Mouse (Mus musculus): ENCODE results near the gene Sycn. TPM values are rescaled to one million over a fixed set of nuclear protein-coding genes. Genes with fewer than 3 reads are reported as not detected.

The Sycn gene
- polyA plus RNA-seq, 1 experiment from 2014 or later = 1.3 TPM

GRCm38 (mm10) chr7:28585001-28585400 lies 44.3 kb downstream of the Sycn start:
- WGBS (ENCODE audit: insufficient replicate concordance) = 71% methylated on average over 6 of the region's 6 CpGs
- TF ChIP-seq EP300 (IDR thresholded peaks at IDR 0.05; ENCODE audit: low read depth) (no peak), CTCF (IDR thresholded peaks at IDR 0.05; ENCODE audit: low read depth) (no peak)
- H3K9me3 ChIP-seq (ENCODE audit: low read length) = no peaks in the 10 kb centered on the region
- H3K4me2 ChIP-seq (ENCODE audit: low read depth, low read length) = peak overlapping the region; percentile 4; the same call in 1 of the 2 replicates
- no peak overlapping the region for H3K4me3 ChIP-seq (ENCODE audit: low read depth, low read length)
- peaks cover 68% of the 10 kb centered on the region for H3K4me1 ChIP-seq (ENCODE audit: insufficient read depth)
- peak overlapping the region; percentile 56; the same call in 1 of the 2 replicates for H3K27ac ChIP-seq (ENCODE audit: low read depth)
- H3K9ac ChIP-seq (replicated peaks) = no peak overlapping the region
- peaks cover 3% of the 10 kb centered on the region; the same call in 1 of the 2 replicates for H3K36me3 ChIP-seq (replicated peaks; ENCODE audit: insufficient read depth, low read length)
- ATAC-seq (no peak), DNase-seq (no peak)
- H3K27me3 ChIP-seq (ENCODE audit: insufficient read depth, low read length) = no peaks in the 10 kb centered on the region

- Histone ChIP-seq H3K9me3 (ENCODE audit: low read length) (no peaks in the 10 kb centered on the region), H3K27me3 (ENCODE audit: insufficient read depth, low read length) (no peaks in the 10 kb centered on the region), H3K36me3 (replicated peaks; ENCODE audit: insufficient read depth, low read length) (peaks cover 3% of the 10 kb centered on the region; the same call in 1 of the 2 replicates), H3K4me3 (ENCODE audit: low read depth, low read length) (no peak overlapping the region), H3K9ac (replicated peaks) (no peak overlapping the region), H3K4me1 (ENCODE audit: insufficient read depth) (peaks cover 69% of the 10 kb centered on the region), H3K4me2 (ENCODE audit: low read depth, low read length) (no peak overlapping the region), H3K27ac (ENCODE audit: low read depth) (no peak overlapping the region)
- no peak for ATAC-seq
- peak; percentile 57 for DNase-seq
- WGBS (ENCODE audit: insufficient replicate concordance) = 71% methylated on average over 6 of the region's 6 CpGs
- TF ChIP-seq EP300 (IDR thresholded peaks at IDR 0.05; ENCODE audit: low read depth) (no peak), CTCF (IDR thresholded peaks at IDR 0.05; ENCODE audit: low read depth) (no peak)
These were observed 46.2 kb downstream of the Sycn start for GRCm38 (mm10) chr7:28586663-28587411.

GRCm38 (mm10) chr7:28587644-28588043 lies 47.0 kb downstream of the Sycn start:
- no peak overlapping the region for H3K4me2 ChIP-seq (ENCODE audit: low read depth, low read length)
- DNase-seq (no peak), ATAC-seq (no peak)
- no peaks in the 10 kb centered on the region for H3K27me3 ChIP-seq (ENCODE audit: insufficient read depth, low read length)
- peaks cover 3% of the 10 kb centered on the region; the same call in 1 of the 2 replicates for H3K36me3 ChIP-seq (replicated peaks; ENCODE audit: insufficient read depth, low read length)
- no peak overlapping the region for H3K9ac ChIP-seq (replicated peaks)
- TF ChIP-seq CTCF (IDR thresholded peaks at IDR 0.05; ENCODE audit: low read depth) (no peak), EP300 (IDR thresholded peaks at IDR 0.05; ENCODE audit: low read depth) (no peak)
- H3K27ac ChIP-seq (ENCODE audit: low read depth) = no peak overlapping the region
- H3K4me1 ChIP-seq (ENCODE audit: insufficient read depth) = peaks cover 68% of the 10 kb centered on the region
- H3K9me3 ChIP-seq (ENCODE audit: low read length) = no peaks in the 10 kb centered on the region
- no peak overlapping the region for H3K4me3 ChIP-seq (ENCODE audit: low read depth, low read length)

Small RNA genes lying within 50 kb of the gene (microRNA-seq; reads per million reads assigned to microRNA genes)
- not detected for gene Mir7049

Other genes with a start within 250 kb of the Sycn start
- 0.12 TPM in 1 of 2 replicates, not detected in the other for gene Selenov, start 249.7 kb upstream of the Sycn start, polyA plus RNA-seq (2015; fragmentation: Nextera tagmentation; extraction: Ambion mirVana)
- 0.12 TPM in 1 of 2 replicates, not detected in the other for gene Dll3, start 238.6 kb upstream of the Sycn start, polyA plus RNA-seq (2015; fragmentation: Nextera tagmentation; extraction: Ambion mirVana)
- gene Timm50, start 228.8 kb upstream of the Sycn start, polyA plus RNA-seq (2015; fragmentation: Nextera tagmentation; extraction: Ambion mirVana) = 52.0 and 53.9 TPM in 2 replicates
- gene Supt5, start 202.1 kb upstream of the Sycn start, polyA plus RNA-seq (2015; fragmentation: Nextera tagmentation; extraction: Ambion mirVana) = 18.7 and 21.0 TPM in 2 replicates
- gene Rps16, start 190.2 kb upstream of the Sycn start, polyA plus RNA-seq (2015; fragmentation: Nextera tagmentation; extraction: Ambion mirVana) = 653 and 673 TPM in 2 replicates
- gene Plekhg2, start 168.3 kb upstream of the Sycn start, polyA plus RNA-seq (2015; fragmentation: Nextera tagmentation; extraction: Ambion mirVana) = 2.8 and 3.9 TPM in 2 replicates
- gene Zfp36, start 160.6 kb upstream of the Sycn start, polyA plus RNA-seq (2015; fragmentation: Nextera tagmentation; extraction: Ambion mirVana) = 13.5 and 21.1 TPM in 2 replicates
- gene Med29, start 148.2 kb upstream of the Sycn start, polyA plus RNA-seq (2015; fragmentation: Nextera tagmentation; extraction: Ambion mirVana) = 18.0 and 18.6 TPM in 2 replicates
- gene Paf1, start 147.9 kb upstream of the Sycn start, polyA plus RNA-seq (2015; fragmentation: Nextera tagmentation; extraction: Ambion mirVana) = 16.9 and 21.1 TPM in 2 replicates
- 75.4 and 81.4 TPM in 2 replicates for gene Gmfg, start 103.4 kb upstream of the Sycn start, polyA plus RNA-seq (2015; fragmentation: Nextera tagmentation; extraction: Ambion mirVana)
- gene Lrfn1, start 88.9 kb upstream of the Sycn start, polyA plus RNA-seq (2015; fragmentation: Nextera tagmentation; extraction: Ambion mirVana) = 0.12 and 0.26 TPM in 2 replicates
- not detected in 2 replicates for gene Ifnl2, start 30.4 kb upstream of the Sycn start, polyA plus RNA-seq (2015; fragmentation: Nextera tagmentation; extraction: Ambion mirVana)
- not detected in 2 replicates for gene Ifnl3, start 18.0 kb upstream of the Sycn start, polyA plus RNA-seq (2015; fragmentation: Nextera tagmentation; extraction: Ambion mirVana)
- gene Nccrp1, start 6.4 kb downstream of the Sycn start, polyA plus RNA-seq (2015; fragmentation: Nextera tagmentation; extraction: Ambion mirVana) = not detected in 2 replicates
- gene Samd4b, start 57.3 kb downstream of the Sycn start, polyA plus RNA-seq (2015; fragmentation: Nextera tagmentation; extraction: Ambion mirVana) = 3.5 and 4.3 TPM in 2 replicates
- gene Pak4, start 57.3 kb downstream of the Sycn start, polyA plus RNA-seq (2015; fragmentation: Nextera tagmentation; extraction: Ambion mirVana) = 5.3 and 6.2 TPM in 2 replicates
- gene Acp7, start 90.4 kb downstream of the Sycn start, polyA plus RNA-seq (2015; fragmentation: Nextera tagmentation; extraction: Ambion mirVana) = not detected in 2 replicates
- gene Fbxo27, start 152.0 kb downstream of the Sycn start, polyA plus RNA-seq (2015; fragmentation: Nextera tagmentation; extraction: Ambion mirVana) = 0.19 and 0.24 TPM in 2 replicates
- 0.90 and 1.0 TPM in 2 replicates for gene Fbxo17, start 175.9 kb downstream of the Sycn start, polyA plus RNA-seq (2015; fragmentation: Nextera tagmentation; extraction: Ambion mirVana)
- 77.2 and 83.9 TPM in 2 replicates for gene Mrps12, start 200.9 kb downstream of the Sycn start, polyA plus RNA-seq (2015; fragmentation: Nextera tagmentation; extraction: Ambion mirVana)
- 7.9 and 8.5 TPM in 2 replicates for gene Sars2, start 201.1 kb downstream of the Sycn start, polyA plus RNA-seq (2015; fragmentation: Nextera tagmentation; extraction: Ambion mirVana)
- gene Ccer2, start 215.3 kb downstream of the Sycn start, polyA plus RNA-seq (2015; fragmentation: Nextera tagmentation; extraction: Ambion mirVana) = not detected in 2 replicates
- gene Sirt2, start 225.8 kb downstream of the Sycn start, polyA plus RNA-seq (2015; fragmentation: Nextera tagmentation; extraction: Ambion mirVana) = 20.5 and 22.7 TPM in 2 replicates
- 25.1 and 26.9 TPM in 2 replicates for gene Nfkbib, start 226.6 kb downstream of the Sycn start, polyA plus RNA-seq (2015; fragmentation: Nextera tagmentation; extraction: Ambion mirVana)
- gene Rinl, start 248.1 kb downstream of the Sycn start, polyA plus RNA-seq (2015; fragmentation: Nextera tagmentation; extraction: Ambion mirVana) = 7.2 and 7.6 TPM in 2 replicates

Data from liver, postnatal 0 days (tissue).